Mouse (Mus musculus) intestine, embryonic 16.5 days (tissue): Measurements from ENCODE around the gene Olfr23. TPM values are rescaled to one million over a fixed set of nuclear protein-coding genes. Genes with fewer than 3 reads are reported as not detected.
"Not testable (repeated sequence)": the region's sequence is repeated elsewhere in the genome, so short reads cannot be mapped to it uniquely, and the experiment has no call there.

ENCODE experiments used
- ATAC-seq: fragments of 200-750 bp; cut with Nextera tagmentation; 2 replicates; pipeline ENCODE4 v1.8.0; 2017; ENCODE audit warnings: moderate TSS enrichment, moderate library complexity
- H3K27ac ChIP-seq: fragments of 300-500 bp; sonication (generic); 2 replicates; pipeline ENCODE4 v1.5.1; 2014; ENCODE audit warnings: mild to moderate bottlenecking, low read length
- H3K27me3 ChIP-seq: fragments of 300-500 bp; sonication (generic); replicated peaks from 2 replicates; pipeline ENCODE4 v1.6.1; 2014; ENCODE audit warnings: low read length, control low read depth, mixed read lengths; ENCODE audit not compliant: control insufficient read depth, insufficient read depth
- H3K36me3 ChIP-seq: fragments of 300-500 bp; sonication (generic); 2 replicates; pipeline ENCODE4 v1.6.1; 2014; ENCODE audit warnings: low read length, control low read depth; ENCODE audit not compliant: control insufficient read depth, insufficient read depth
- H3K4me1 ChIP-seq: fragments of 300-500 bp; sonication (generic); 2 replicates; pipeline ENCODE4 v1.6.1; 2014; ENCODE audit warnings: low read length, control low read depth, mixed read lengths; ENCODE audit not compliant: control insufficient read depth, insufficient read depth
- H3K4me2 ChIP-seq: fragments of 300-500 bp; sonication (generic); 2 replicates; pipeline ENCODE4 v1.6.1; 2014; ENCODE audit warnings: low read depth, low read length, control low read depth
- H3K4me3 ChIP-seq: fragments of 300-500 bp; sonication (generic); 2 replicates; pipeline ENCODE4 v1.5.1; 2014; ENCODE audit warnings: mild to moderate bottlenecking, low read length
- H3K9ac ChIP-seq: fragments of 300-500 bp; sonication (generic); 2 replicates; pipeline ENCODE4 v1.6.1; 2014; ENCODE audit warnings: low read depth, low read length
- H3K9me3 ChIP-seq: fragments of 300-500 bp; sonication (generic); 2 replicates; pipeline ENCODE4 v1.6.1; 2016; ENCODE audit warnings: low read length, control low read depth; ENCODE audit not compliant: control insufficient read depth
- WGBS: fragments of 180-500 bp; shearing (Covaris S2); extraction: QIAGEN DNeasy Blood & Tissue Kit; methylation state at CpG from one replicate; pipeline ENCODE4 v1.1.7; 2014; 5-methylcytosine and 5-hydroxymethylcytosine counted together
- polyA plus RNA-seq: library from polyadenylated mRNA; unstranded; fragments of >200 nt; fragmentation: Nextera tagmentation; extraction: Ambion mirVana; gene quantifications from 2 replicates; pipeline ENCODE4 v1.2.1, GENCODE M21; 2015

The Olfr23 gene
- polyA plus RNA-seq = not detected in 2 replicates

DNA sequence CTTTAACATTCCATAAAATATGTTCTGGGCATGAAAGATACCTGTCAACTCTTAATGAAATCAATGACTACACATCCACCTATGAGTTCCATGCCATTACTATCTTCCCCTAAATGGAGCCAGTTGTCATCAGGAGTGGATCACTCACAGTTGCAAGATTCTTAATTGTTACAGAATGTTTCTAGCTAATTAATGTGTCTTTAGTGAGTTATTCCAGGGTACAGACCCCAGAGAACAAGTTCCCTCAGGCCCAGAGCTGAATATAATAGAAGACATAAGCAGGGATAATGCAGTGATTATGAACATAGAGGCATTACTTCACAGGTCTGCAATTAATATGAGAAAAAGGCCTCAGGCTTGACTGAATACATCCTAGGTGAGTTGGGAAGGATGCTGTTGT lies at the start of gene Olfr23:
Olfr23 (plus strand) TSS at position 301 of the 400 bp plus-strand sequence.
- Histone ChIP-seq H3K27ac (no peak within 1 kb of the TSS), H3K4me1 (no peaks in the 10 kb centered on the region), H3K9ac (no peak within 1 kb of the TSS), H3K36me3 (no peaks in the 10 kb centered on the region), H3K4me2 (no peak within 1 kb of the TSS), H3K4me3 (no peak within 1 kb of the TSS), H3K9me3 (no peaks in the 10 kb centered on the region), H3K27me3 (no peaks in the 10 kb centered on the region)
- no peak for ATAC-seq

DNA sequence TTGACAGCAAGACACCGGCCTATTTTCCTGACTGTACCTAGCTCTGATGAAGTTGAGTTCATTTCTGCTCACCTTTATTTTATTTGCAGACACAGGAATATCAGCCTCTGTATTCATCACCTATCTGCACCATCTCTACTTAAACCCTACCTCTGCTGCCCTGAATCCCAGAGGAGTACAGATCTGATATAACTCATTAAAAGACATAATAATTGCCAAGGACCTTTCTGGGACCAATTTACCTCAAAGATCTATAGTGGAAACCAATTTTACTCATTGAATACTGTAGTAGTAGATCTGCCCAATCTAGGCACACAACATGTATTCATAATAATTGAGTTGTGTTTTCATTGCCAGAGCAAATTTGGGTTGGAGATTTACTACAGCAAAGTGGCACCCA lies 45.8 kb upstream of the Olfr23 start, which contains the start of gene Olfr394:
Olfr394 (minus strand) TSS at position 101 of the 400 bp plus-strand sequence.
- 87% methylated on average over 1 of the region's 1 CpGs for WGBS
- no peak within 1 kb of the TSS for H3K4me3 ChIP-seq
- no peak within 1 kb of the TSS for H3K4me2 ChIP-seq
- H3K9me3 ChIP-seq = no peaks in the 10 kb centered on the region
- H3K27me3 ChIP-seq = no peaks in the 10 kb centered on the region
- no peak for ATAC-seq
- no peak within 1 kb of the TSS for H3K27ac ChIP-seq
- H3K9ac ChIP-seq = no peak within 1 kb of the TSS
- H3K36me3 ChIP-seq = no peaks in the 10 kb centered on the region
- H3K4me1 ChIP-seq = no peaks in the 10 kb centered on the region

DNA sequence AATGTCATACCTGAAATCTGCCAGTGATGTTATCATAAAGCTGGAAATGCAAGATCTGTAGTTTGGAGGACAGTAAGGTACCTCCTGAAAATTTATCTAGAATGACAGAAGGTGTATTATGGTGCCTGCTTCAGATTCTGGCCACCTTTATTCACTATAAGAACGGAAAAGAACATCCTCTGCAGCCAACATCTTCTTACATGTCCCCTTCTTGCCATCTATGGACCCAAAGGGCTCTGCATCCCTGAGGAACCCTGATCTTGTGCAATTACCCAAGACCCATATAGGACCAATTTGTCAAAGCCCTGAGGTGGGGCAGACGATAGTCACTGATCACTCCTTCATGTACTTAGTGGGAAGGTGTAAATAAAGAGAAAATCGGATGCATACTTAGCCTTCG lies 27.3 kb upstream of the Olfr23 start, which contains the start of gene Olfr395:
Olfr395 (minus strand) TSS at position 101 of the 400 bp plus-strand sequence.
- H3K9me3 ChIP-seq, H3K4me3 ChIP-seq, ATAC-seq, H3K27me3 ChIP-seq, H3K9ac ChIP-seq, H3K27ac ChIP-seq, H3K36me3 ChIP-seq, H3K4me1 ChIP-seq, H3K4me2 ChIP-seq: not testable (repeated sequence)
- WGBS = 79% methylated on average over 4 of the region's 4 CpGs

DNA sequence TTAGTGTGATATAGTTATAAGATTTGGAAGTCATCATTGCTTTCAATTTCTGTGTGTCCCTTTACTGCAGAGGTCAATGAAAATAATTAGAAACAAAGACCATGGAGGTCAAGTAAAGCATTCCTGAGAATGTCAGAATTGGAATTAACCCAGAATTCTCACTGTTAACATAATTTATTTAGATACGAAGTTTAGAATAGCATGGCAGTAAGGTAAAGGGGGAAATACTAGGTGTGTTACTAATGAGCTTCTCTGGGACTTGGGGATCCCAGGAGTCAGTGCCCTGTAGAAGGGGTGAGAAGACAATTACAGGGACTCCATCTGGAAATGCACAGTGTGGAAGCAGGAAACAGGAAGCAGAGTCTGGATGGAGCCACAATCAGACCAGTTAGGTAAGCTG lies 24.0 kb downstream of the Olfr23 start, which contains the start of gene Olfr397:
Olfr397 (plus strand) TSS at position 301 of the 400 bp plus-strand sequence.
- Histone ChIP-seq H3K4me1 (no peaks in the 10 kb centered on the region), H3K36me3 (no peaks in the 10 kb centered on the region), H3K27me3 (no peaks in the 10 kb centered on the region), H3K4me3 (no peak within 1 kb of the TSS), H3K4me2 (no peak within 1 kb of the TSS), H3K9me3 (peaks cover 3% of the 10 kb centered on the region; the same call in 1 of the 2 replicates), H3K9ac (no peak within 1 kb of the TSS), H3K27ac (no peak within 1 kb of the TSS)
- ATAC-seq = no peak
- 70% methylated on average over 1 of the region's 1 CpGs for WGBS

DNA sequence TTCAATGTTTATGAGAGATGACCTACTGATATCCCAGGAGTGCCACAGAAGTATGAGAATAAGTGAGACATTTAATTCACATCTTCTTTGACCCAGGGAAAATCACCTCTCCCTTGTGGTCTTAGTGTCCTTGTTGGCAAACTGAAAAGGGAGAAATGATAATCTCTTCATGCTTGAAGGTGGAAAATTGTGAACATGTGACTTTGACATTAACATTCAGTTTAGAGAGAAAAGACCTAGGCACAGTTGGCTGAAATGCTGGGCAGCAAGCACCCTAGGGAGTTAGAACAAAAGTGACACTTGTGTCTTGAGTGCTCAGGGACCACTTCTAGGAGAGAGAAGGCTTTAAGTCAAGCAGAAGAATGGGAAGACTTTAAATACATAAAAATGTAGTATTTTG lies 53.8 kb downstream of the Olfr23 start, which contains the start of gene Olfr398:
Olfr398 (minus strand) TSS at position 101 of the 400 bp plus-strand sequence.
- no peak within 1 kb of the TSS for H3K9ac ChIP-seq
- no peak within 1 kb of the TSS for H3K4me2 ChIP-seq
- no peaks in the 10 kb centered on the region for H3K4me1 ChIP-seq
- no peaks in the 10 kb centered on the region for H3K9me3 ChIP-seq
- H3K36me3 ChIP-seq = no peaks in the 10 kb centered on the region
- no peak within 1 kb of the TSS for H3K4me3 ChIP-seq
- ATAC-seq = no peak
- no peaks in the 10 kb centered on the region for H3K27me3 ChIP-seq
- H3K27ac ChIP-seq = no peak within 1 kb of the TSS

Other genes with a start within 250 kb of the Olfr23 start
- not detected in 2 replicates for gene Zfp735, start 247.9 kb upstream of the Olfr23 start, polyA plus RNA-seq
- gene Olfr389, start 156.0 kb upstream of the Olfr23 start, polyA plus RNA-seq = not detected in 2 replicates
- gene Olfr390, start 153.7 kb upstream of the Olfr23 start, polyA plus RNA-seq = not detected in 2 replicates
- not detected in 2 replicates for gene Olfr391-ps, start 133.6 kb upstream of the Olfr23 start, polyA plus RNA-seq
- gene Olfr392, start 119.6 kb upstream of the Olfr23 start, polyA plus RNA-seq = not detected in 2 replicates
- not detected in 2 replicates for gene Olfr393, start 85.2 kb upstream of the Olfr23 start, polyA plus RNA-seq
- not detected in 2 replicates for gene Olfr394, start 45.9 kb upstream of the Olfr23 start, polyA plus RNA-seq
- not detected in 2 replicates for gene Olfr395, start 27.4 kb upstream of the Olfr23 start, polyA plus RNA-seq
- gene Olfr397, start 24.1 kb downstream of the Olfr23 start, polyA plus RNA-seq = not detected in 2 replicates
- gene Olfr398, start 53.7 kb downstream of the Olfr23 start, polyA plus RNA-seq = not detected in 2 replicates
- not detected in 2 replicates for gene Olfr139, start 119.9 kb downstream of the Olfr23 start, polyA plus RNA-seq
- gene Olfr399, start 119.9 kb downstream of the Olfr23 start, polyA plus RNA-seq = not detected in 2 replicates
- gene Zfp616, start 133.3 kb downstream of the Olfr23 start, polyA plus RNA-seq = 0.05 TPM in 1 of 2 replicates, not detected in the other
- not detected in 2 replicates for gene Olfr401, start 177.0 kb downstream of the Olfr23 start, polyA plus RNA-seq
- not detected in 2 replicates for gene Olfr402, start 216.9 kb downstream of the Olfr23 start, polyA plus RNA-seq
- not detected in 2 replicates for gene Olfr403, start 249.6 kb downstream of the Olfr23 start, polyA plus RNA-seq